Mouse (Mus musculus): ENCODE results near the gene Prpf38b. TPM values are rescaled to one million over a fixed set of nuclear protein-coding genes. Genes with fewer than 3 reads are reported as not detected.

The Prpf38b gene
- polyA plus RNA-seq, 1 experiment, result 73.9 TPM

DNA sequence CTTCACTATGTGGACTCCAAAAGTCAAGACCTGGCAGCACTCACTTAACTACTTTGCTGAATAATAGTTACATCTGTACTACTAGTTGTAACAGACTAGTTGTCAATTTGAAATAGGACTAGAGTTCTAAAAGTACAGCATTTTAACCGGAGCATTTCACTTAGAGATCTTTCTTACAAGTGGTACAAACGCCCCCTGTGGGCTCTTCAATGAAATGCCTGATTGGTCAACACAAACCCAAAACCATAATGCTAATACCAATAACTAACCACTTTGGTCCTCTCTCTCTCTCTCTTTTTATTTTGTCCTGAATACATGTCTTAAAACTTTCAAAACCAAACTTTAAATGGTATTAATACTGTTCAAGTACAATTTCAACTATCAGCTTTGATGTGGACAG lies 9.5 kb downstream of the Prpf38b start:
- Histone ChIP-seq H3K4me1 (ENCODE audit: control insufficient read depth, insufficient read depth, insufficient read length, low read length) (no peaks in the 10 kb centered on the region), H3K27me3 (ENCODE audit: control insufficient read depth, insufficient read depth, low read length) (no peaks in the 10 kb centered on the region), H3K27ac (ENCODE audit: insufficient read depth, low read depth, low read length) (no peak overlapping the region), H3K4me3 (ENCODE audit: low read depth, low read length) (no peak overlapping the region), H3K36me3 (ENCODE audit: control insufficient read depth, insufficient read depth, low read length) (peaks cover 39% of the 10 kb centered on the region)
- no peak for TF ChIP-seq CTCF (IDR thresholded peaks at IDR 0.05; ENCODE audit: extremely low read depth, insufficient read length, insufficient replicate concordance, low read depth, low read length)
- TF ChIP-seq POLR2A (IDR thresholded peaks at IDR 0.05; ENCODE audit: low read depth, low read length), result no peak
- 51% methylated on average over 2 of the region's 2 CpGs for WGBS

- Histone ChIP-seq H3K36me3 (ENCODE audit: control insufficient read depth, insufficient read depth, low read length) (peaks cover 28% of the 10 kb centered on the region), H3K4me3 (ENCODE audit: low read depth, low read length) (no peak overlapping the region), H3K4me1 (ENCODE audit: control insufficient read depth, insufficient read depth, insufficient read length, low read length) (no peaks in the 10 kb centered on the region), H3K27me3 (ENCODE audit: control insufficient read depth, insufficient read depth, low read length) (no peaks in the 10 kb centered on the region), H3K27ac (ENCODE audit: insufficient read depth, low read depth, low read length) (peak overlapping the region; percentile 7; the same call in 1 of the 2 replicates)
- TF ChIP-seq CTCF (IDR thresholded peaks at IDR 0.05; ENCODE audit: extremely low read depth, insufficient read length, insufficient replicate concordance, low read depth, low read length), result no peak
- TF ChIP-seq POLR2A (IDR thresholded peaks at IDR 0.05; ENCODE audit: low read depth, low read length), result no peak
- WGBS, result 82% methylated on average over 5 of the region's 5 CpGs
Measured at GRCm38 (mm10) chr3:108900681-108901080, 10.8 kb downstream of the Prpf38b start.

- H3K4me3 ChIP-seq (ENCODE audit: low read depth, low read length), result no peak overlapping the region
- H3K27ac ChIP-seq (ENCODE audit: insufficient read depth, low read depth, low read length), result 0 out of 2 replicates have a peak overlapping the region, but pooled peaks have one; percentile 7
- H3K4me1 ChIP-seq (ENCODE audit: control insufficient read depth, insufficient read depth, insufficient read length, low read length), result no peaks in the 10 kb centered on the region
- 65% methylated on average over 3 of the region's 3 CpGs for WGBS
- peaks cover 24% of the 10 kb centered on the region for H3K36me3 ChIP-seq (ENCODE audit: control insufficient read depth, insufficient read depth, low read length)
- no peaks in the 10 kb centered on the region for H3K27me3 ChIP-seq (ENCODE audit: control insufficient read depth, insufficient read depth, low read length)
- TF ChIP-seq POLR2A (IDR thresholded peaks at IDR 0.05; ENCODE audit: low read depth, low read length) (no peak), CTCF (IDR thresholded peaks at IDR 0.05; ENCODE audit: extremely low read depth, insufficient read length, insufficient replicate concordance, low read depth, low read length) (no peak)
Measured at GRCm38 (mm10) chr3:108900147-108900546, 11.4 kb downstream of the Prpf38b start.

- Histone ChIP-seq H3K27ac (ENCODE audit: insufficient read depth, low read depth, low read length) (no peak overlapping the region), H3K36me3 (ENCODE audit: control insufficient read depth, insufficient read depth, low read length) (peaks cover 8% of the 10 kb centered on the region), H3K4me1 (ENCODE audit: control insufficient read depth, insufficient read depth, insufficient read length, low read length) (no peaks in the 10 kb centered on the region), H3K27me3 (ENCODE audit: control insufficient read depth, insufficient read depth, low read length) (no peaks in the 10 kb centered on the region), H3K4me3 (ENCODE audit: low read depth, low read length) (no peak overlapping the region)
- WGBS, result 93% methylated on average over 4 of the region's 4 CpGs
- TF ChIP-seq CTCF (IDR thresholded peaks at IDR 0.05; ENCODE audit: extremely low read depth, insufficient read length, insufficient replicate concordance, low read depth, low read length), result no peak
- TF ChIP-seq POLR2A (IDR thresholded peaks at IDR 0.05; ENCODE audit: low read depth, low read length), result no peak
Measured at GRCm38 (mm10) chr3:108898640-108899039, 12.9 kb downstream of the Prpf38b start.

DNA sequence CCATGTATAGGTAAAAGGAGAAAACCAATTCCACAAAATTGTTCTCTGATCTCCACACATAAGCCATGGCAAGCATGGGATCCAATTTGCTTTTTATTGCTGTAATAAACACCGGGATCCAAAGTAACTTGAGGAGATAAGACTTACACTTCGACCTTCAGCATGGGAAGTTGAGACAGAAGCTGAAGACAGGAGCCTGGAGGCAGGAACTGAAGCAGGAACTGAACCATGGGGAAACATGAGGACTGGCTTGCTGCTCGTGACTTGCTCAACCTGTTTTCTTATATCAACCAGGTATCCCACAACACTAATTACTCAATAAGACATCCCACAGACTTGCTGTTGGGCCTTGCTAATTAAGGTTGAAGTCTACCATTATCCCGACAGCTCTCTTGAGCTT lies 18.6 kb downstream of the Prpf38b start:
- TF ChIP-seq CTCF (IDR thresholded peaks at IDR 0.05; ENCODE audit: extremely low read depth, insufficient read length, insufficient replicate concordance, low read depth, low read length), result no peak
- TF ChIP-seq POLR2A (IDR thresholded peaks at IDR 0.05; ENCODE audit: low read depth, low read length), result no peak
- 32% methylated on average over 4 of the region's 4 CpGs for WGBS
- H3K36me3 ChIP-seq (ENCODE audit: control insufficient read depth, insufficient read depth, low read length), result no peaks in the 10 kb centered on the region
- peak overlapping the region; percentile 43 for H3K27ac ChIP-seq (ENCODE audit: insufficient read depth, low read depth, low read length)
- peaks cover 4% of the 10 kb centered on the region; the same call in 1 of the 2 replicates for H3K4me1 ChIP-seq (ENCODE audit: control insufficient read depth, insufficient read depth, insufficient read length, low read length)
- no peak overlapping the region for H3K4me3 ChIP-seq (ENCODE audit: low read depth, low read length)
- H3K27me3 ChIP-seq (ENCODE audit: control insufficient read depth, insufficient read depth, low read length), result no peaks in the 10 kb centered on the region

DNA sequence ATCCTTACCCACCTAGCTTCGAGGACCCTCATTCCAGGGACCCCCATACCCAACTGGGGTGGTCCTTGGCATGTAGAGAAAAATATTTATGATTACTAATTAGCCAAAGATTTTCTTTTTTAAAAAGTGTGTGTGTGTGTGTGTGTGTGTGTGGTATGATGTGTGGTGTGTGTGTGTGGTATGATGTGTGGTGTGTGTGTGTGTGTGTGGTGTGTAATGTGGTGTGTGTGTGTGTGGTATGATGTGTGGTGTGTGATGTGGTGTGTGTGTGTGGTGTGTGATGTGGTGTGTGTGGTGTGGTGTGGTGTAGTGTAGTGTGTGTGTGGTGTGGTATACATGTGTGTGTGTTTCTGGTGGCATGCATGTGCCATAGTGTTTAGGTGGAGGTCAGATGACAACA lies 19.4 kb downstream of the Prpf38b start:
- TF ChIP-seq POLR2A (IDR thresholded peaks at IDR 0.05; ENCODE audit: low read depth, low read length), result no peak
- 69% methylated on average over 1 of the region's 1 CpGs for WGBS
- peaks cover 4% of the 10 kb centered on the region; the same call in 1 of the 2 replicates for H3K4me1 ChIP-seq (ENCODE audit: control insufficient read depth, insufficient read depth, insufficient read length, low read length)
- H3K4me3 ChIP-seq (ENCODE audit: low read depth, low read length), result no peak overlapping the region
- no peak overlapping the region for H3K27ac ChIP-seq (ENCODE audit: insufficient read depth, low read depth, low read length)
- no peaks in the 10 kb centered on the region for H3K27me3 ChIP-seq (ENCODE audit: control insufficient read depth, insufficient read depth, low read length)
- no peaks in the 10 kb centered on the region for H3K36me3 ChIP-seq (ENCODE audit: control insufficient read depth, insufficient read depth, low read length)

DNA sequence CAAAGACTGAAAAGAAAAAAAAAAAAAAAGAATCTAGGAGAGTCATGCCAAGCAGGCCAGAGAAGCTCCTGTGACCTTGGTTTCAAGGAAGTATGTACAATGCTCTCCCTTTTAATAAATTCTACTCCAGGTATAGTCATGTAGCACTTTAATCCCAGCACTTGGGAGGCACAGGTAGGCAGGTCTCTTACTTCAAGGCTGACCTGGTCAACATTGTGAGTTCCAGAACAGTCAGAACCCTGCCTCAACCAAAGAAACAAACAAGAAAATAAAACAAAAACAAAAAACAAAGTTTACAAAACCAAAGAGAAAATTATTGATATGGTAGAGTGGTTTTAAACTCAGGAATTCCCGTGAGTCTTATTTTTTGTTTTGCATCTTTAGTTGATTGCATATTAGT lies 21.6 kb downstream of the Prpf38b start, which contains the start of gene Fndc7:
Gene Fndc7 (minus strand): TSS at position 101 of the 400 bp plus-strand sequence.
- peaks cover 7% of the 10 kb centered on the region; the same call in 1 of the 2 replicates for H3K4me1 ChIP-seq (ENCODE audit: control insufficient read depth, insufficient read depth, insufficient read length, low read length)
- H3K4me3 ChIP-seq (ENCODE audit: low read depth, low read length), result no peak within 1 kb of the TSS
- TF ChIP-seq CTCF (IDR thresholded peaks at IDR 0.05; ENCODE audit: extremely low read depth, insufficient read length, insufficient replicate concordance, low read depth, low read length), result no peak
- H3K36me3 ChIP-seq (ENCODE audit: control insufficient read depth, insufficient read depth, low read length), result no peaks in the 10 kb centered on the region
- WGBS, result 97% methylated on average over 1 of the region's 1 CpGs
- H3K27ac ChIP-seq (ENCODE audit: insufficient read depth, low read depth, low read length), result no peak within 1 kb of the TSS
- no peaks in the 10 kb centered on the region for H3K27me3 ChIP-seq (ENCODE audit: control insufficient read depth, insufficient read depth, low read length)

DNA sequence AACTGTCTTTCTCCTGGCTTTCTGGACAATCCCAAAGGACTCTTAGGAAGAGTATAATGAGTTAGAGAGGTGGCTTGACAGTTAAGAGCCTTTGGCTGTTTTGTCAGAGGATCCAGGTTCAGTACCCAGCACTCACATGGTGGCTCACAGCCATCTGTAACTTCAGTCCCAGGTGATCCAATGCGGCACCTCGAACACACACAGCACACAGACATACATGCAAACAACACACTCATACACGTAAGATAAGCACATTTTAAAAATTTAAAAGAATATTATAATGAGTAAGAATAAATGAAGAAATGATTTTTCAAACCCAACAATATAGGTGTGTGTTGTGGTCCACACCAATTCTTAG lies 23.9 kb downstream of the Prpf38b start:
- TF ChIP-seq POLR2A (IDR thresholded peaks at IDR 0.05; ENCODE audit: low read depth, low read length) (no peak), CTCF (IDR thresholded peaks at IDR 0.05; ENCODE audit: extremely low read depth, insufficient read length, insufficient replicate concordance, low read depth, low read length) (no peak)
- Histone ChIP-seq H3K4me3 (ENCODE audit: low read depth, low read length) (no peak overlapping the region), H3K27me3 (ENCODE audit: control insufficient read depth, insufficient read depth, low read length) (no peaks in the 10 kb centered on the region), H3K4me1 (ENCODE audit: control insufficient read depth, insufficient read depth, insufficient read length, low read length) (peaks cover 7% of the 10 kb centered on the region; the same call in 1 of the 2 replicates), H3K36me3 (ENCODE audit: control insufficient read depth, insufficient read depth, low read length) (no peaks in the 10 kb centered on the region), H3K27ac (ENCODE audit: insufficient read depth, low read depth, low read length) (no peak overlapping the region)
- 98% methylated on average over 3 of the region's 3 CpGs for WGBS
